Mouse (Mus musculus): ENCODE measurements around the gene Bax. TPM values are rescaled to one million over a fixed set of nuclear protein-coding genes. Genes with fewer than 3 reads are reported as not detected.

Bax gene
- polyA plus RNA-seq, 1 experiment from 2014 or later = 107 TPM

DNA sequence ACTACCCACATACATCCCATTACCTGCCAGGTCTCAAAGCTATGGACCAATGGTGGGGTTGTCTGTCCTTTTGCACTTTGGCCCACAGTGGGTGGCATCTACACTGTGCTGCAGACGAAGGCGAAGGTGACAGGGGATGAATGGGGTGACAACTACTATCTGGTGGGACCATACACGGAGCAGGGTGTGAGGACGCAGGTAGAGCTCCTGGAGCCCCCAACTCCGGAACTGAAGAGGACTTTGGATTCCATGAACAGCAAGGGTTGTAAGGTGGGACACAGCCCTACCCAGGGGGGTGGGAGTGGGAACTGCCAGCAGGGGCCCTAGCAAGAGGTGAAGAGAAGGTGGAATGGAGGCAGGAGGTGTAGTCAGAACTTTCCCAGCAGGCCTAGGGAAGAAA, 30.3 kb downstream of the Bax start:
- H3K36me3 ChIP-seq (ENCODE audit: control insufficient read depth, insufficient read depth, low read length) = no peaks in the 10 kb centered on the region
- no peaks in the 10 kb centered on the region for H3K9me3 ChIP-seq (ENCODE audit: control insufficient read depth, low read length)
- H3K4me2 ChIP-seq (ENCODE audit: low read depth, low read length) = no peak overlapping the region
- H3K9ac ChIP-seq (replicated peaks; ENCODE audit: low read depth, low read length) = no peak overlapping the region
- peaks cover 28% of the 10 kb centered on the region for H3K4me1 ChIP-seq (ENCODE audit: control insufficient read depth, insufficient read depth, low read length)
- no peak overlapping the region for H3K4me3 ChIP-seq (ENCODE audit: low read depth, low read length)
- no peak overlapping the region for H3K27ac ChIP-seq (ENCODE audit: low read depth, low read length)
- 89% methylated on average over 5 of the region's 5 CpGs for WGBS
- H3K27me3 ChIP-seq (ENCODE audit: control insufficient read depth, insufficient read depth, low read length) = no peaks in the 10 kb centered on the region
- no peak for ATAC-seq (ENCODE audit: low read depth)

DNA sequence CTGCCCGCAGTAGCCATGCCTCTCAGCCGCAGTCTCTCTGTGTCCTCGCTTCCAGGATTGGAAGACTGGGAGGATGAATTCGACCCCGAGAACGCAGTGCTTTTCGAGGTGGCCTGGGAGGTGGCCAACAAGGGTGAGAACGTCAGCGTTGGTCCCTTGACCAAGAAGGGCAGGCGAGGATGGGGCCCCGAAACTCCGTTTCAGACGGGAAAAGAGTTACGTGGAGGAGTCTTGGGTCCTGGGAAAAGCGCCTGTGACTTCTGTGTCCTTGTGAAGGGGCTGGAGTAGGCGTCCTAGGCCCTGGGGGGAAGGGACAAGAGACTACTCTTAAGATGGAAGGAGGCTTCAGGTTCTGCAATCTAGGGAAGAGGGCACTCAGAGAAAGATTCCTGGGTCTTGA, 31.7 kb downstream of the Bax start:
- H3K4me1 ChIP-seq (ENCODE audit: control insufficient read depth, insufficient read depth, low read length) = peaks cover 28% of the 10 kb centered on the region
- H3K27me3 ChIP-seq (ENCODE audit: control insufficient read depth, insufficient read depth, low read length) = no peaks in the 10 kb centered on the region
- peak overlapping the region; percentile 44; the same call in 1 of the 2 replicates for H3K27ac ChIP-seq (ENCODE audit: low read depth, low read length)
- H3K36me3 ChIP-seq (ENCODE audit: control insufficient read depth, insufficient read depth, low read length) = peaks cover 6% of the 10 kb centered on the region; the same call in 1 of the 2 replicates
- ATAC-seq (ENCODE audit: low read depth) = no peak; the same call in 1 of the 2 replicates
- peak overlapping the region; percentile 65 for H3K4me3 ChIP-seq (ENCODE audit: low read depth, low read length)
- H3K9me3 ChIP-seq (ENCODE audit: control insufficient read depth, low read length) = no peaks in the 10 kb centered on the region
- peak overlapping the region; percentile 93 for H3K4me2 ChIP-seq (ENCODE audit: low read depth, low read length)
- WGBS = 3% methylated on average over 16 of the region's 16 CpGs
- H3K9ac ChIP-seq (replicated peaks; ENCODE audit: low read depth, low read length) = peak overlapping the region; percentile 72

DNA sequence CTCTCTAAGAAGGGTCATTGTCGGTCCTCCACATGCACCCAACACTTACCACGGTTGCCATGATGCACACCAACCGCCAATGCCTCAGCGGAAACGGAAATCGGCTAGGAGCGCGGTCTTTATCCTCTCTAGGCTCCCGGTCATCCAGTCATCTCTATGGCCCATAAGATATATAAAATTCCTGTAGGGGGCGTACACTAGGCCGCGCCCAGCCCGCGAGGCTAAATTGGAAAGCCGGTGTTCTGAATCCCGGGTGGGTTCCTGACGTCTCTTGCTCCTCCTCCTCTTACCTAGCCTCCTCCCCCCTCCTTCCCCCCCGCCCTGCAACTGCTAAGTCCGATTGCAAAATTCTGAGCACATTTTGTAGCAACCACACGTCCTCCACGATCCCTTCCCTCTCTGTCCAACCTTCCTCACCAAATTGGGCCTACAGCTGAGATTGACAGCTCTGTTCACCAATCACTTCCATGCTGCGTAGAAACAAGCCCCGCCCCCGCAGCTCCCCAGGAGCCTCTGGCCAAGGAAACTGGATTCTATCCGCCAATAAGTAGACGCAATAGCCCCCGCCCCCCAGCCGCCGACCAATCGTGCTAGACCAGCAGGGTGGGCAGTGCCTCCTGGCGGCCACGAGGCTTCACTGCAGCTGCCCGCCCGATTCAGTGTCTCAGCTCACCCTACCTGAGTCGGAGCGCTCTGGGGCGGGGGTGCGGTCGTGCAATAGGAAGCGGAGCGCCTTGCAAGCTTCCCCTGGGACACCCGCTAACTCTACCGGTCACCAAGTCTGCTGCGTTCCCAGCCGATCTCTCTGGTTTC, 32.3 kb downstream of the Bax start, which contains the start of gene Gys1:
TSS of gene Gys1 (plus strand) at position 642 of the 813 bp plus-strand sequence.
- no peaks in the 10 kb centered on the region for H3K27me3 ChIP-seq (ENCODE audit: control insufficient read depth, insufficient read depth, low read length)
- peak within 1 kb of the TSS; percentile 91 for H3K27ac ChIP-seq (ENCODE audit: low read depth, low read length)
- peak within 1 kb of the TSS; percentile 65 for H3K4me3 ChIP-seq (ENCODE audit: low read depth, low read length)
- peaks cover 10% of the 10 kb centered on the region for H3K36me3 ChIP-seq (ENCODE audit: control insufficient read depth, insufficient read depth, low read length)
- peak within 1 kb of the TSS; percentile 72 for H3K9ac ChIP-seq (replicated peaks; ENCODE audit: low read depth, low read length)
- WGBS = 0% methylated on average over 45 of the region's 45 CpGs
- H3K4me1 ChIP-seq (ENCODE audit: control insufficient read depth, insufficient read depth, low read length) = peaks cover 28% of the 10 kb centered on the region
- peak within 1 kb of the TSS; percentile 93 for H3K4me2 ChIP-seq (ENCODE audit: low read depth, low read length)
- H3K9me3 ChIP-seq (ENCODE audit: control insufficient read depth, low read length) = no peaks in the 10 kb centered on the region
- peak; percentile 95 for ATAC-seq (ENCODE audit: low read depth)

DNA sequence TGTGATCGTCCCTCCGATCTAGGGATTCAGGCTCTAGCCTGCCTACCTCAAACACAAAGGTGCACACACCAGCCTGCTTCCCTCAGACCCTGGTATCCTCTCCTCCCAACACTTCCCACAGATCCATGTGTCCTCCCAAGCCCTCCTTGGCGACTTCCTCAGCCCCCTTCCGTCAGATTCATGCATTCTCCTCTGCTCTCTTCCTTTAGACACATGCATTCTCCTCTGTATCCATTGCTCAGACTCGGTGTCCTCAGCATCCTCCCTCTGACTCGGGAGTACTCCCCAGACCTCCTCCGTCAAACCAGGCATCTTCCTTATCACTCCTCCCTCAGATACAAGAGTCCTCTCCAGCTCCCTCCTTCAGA, 32.9 kb downstream of the Bax start:
- H3K9ac ChIP-seq (replicated peaks; ENCODE audit: low read depth, low read length) = peak overlapping the region; percentile 68
- peaks cover 13% of the 10 kb centered on the region for H3K36me3 ChIP-seq (ENCODE audit: control insufficient read depth, insufficient read depth, low read length)
- H3K9me3 ChIP-seq (ENCODE audit: control insufficient read depth, low read length) = no peaks in the 10 kb centered on the region
- ATAC-seq (ENCODE audit: low read depth) = no peak
- peaks cover 28% of the 10 kb centered on the region for H3K4me1 ChIP-seq (ENCODE audit: control insufficient read depth, insufficient read depth, low read length)
- H3K27ac ChIP-seq (ENCODE audit: low read depth, low read length) = peak overlapping the region; percentile 91; the same call in 1 of the 2 replicates
- H3K4me2 ChIP-seq (ENCODE audit: low read depth, low read length) = peak overlapping the region; percentile 93
- H3K27me3 ChIP-seq (ENCODE audit: control insufficient read depth, insufficient read depth, low read length) = no peaks in the 10 kb centered on the region
- WGBS = 1% methylated on average over 7 of the region's 7 CpGs
- peak overlapping the region; percentile 65 for H3K4me3 ChIP-seq (ENCODE audit: low read depth, low read length)

DNA sequence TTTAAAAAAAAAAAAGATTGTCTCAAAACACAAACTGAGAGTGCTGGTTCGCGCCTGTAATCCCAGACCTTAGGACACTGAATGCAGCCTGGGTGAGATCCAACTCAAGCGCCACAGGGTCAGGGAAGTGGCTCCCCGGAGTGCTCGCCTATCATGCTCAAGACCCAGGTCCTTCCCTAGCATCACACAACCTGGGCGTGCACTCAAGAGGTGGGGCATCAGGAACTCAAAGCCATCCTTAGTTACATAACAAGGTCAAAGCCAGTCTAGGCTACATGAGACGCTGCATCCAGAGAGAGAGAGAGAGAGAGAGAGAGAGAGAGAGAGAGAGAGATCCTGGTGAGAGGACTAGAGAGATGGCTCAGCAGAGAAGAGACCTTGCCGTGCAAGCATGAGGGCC, 40.1 kb downstream of the Bax start:
- H3K9ac ChIP-seq (replicated peaks; ENCODE audit: low read depth, low read length) = no peak overlapping the region
- no peak overlapping the region for H3K4me2 ChIP-seq (ENCODE audit: low read depth, low read length)
- no peaks in the 10 kb centered on the region for H3K9me3 ChIP-seq (ENCODE audit: control insufficient read depth, low read length)
- no peak overlapping the region for H3K4me3 ChIP-seq (ENCODE audit: low read depth, low read length)
- no peak overlapping the region for H3K27ac ChIP-seq (ENCODE audit: low read depth, low read length)
- peaks cover 52% of the 10 kb centered on the region for H3K36me3 ChIP-seq (ENCODE audit: control insufficient read depth, insufficient read depth, low read length)
- ATAC-seq (ENCODE audit: low read depth) = no peak
- no peaks in the 10 kb centered on the region for H3K27me3 ChIP-seq (ENCODE audit: control insufficient read depth, insufficient read depth, low read length)
- 96% methylated on average over 8 of the region's 8 CpGs for WGBS
- H3K4me1 ChIP-seq (ENCODE audit: control insufficient read depth, insufficient read depth, low read length) = no peaks in the 10 kb centered on the region

DNA sequence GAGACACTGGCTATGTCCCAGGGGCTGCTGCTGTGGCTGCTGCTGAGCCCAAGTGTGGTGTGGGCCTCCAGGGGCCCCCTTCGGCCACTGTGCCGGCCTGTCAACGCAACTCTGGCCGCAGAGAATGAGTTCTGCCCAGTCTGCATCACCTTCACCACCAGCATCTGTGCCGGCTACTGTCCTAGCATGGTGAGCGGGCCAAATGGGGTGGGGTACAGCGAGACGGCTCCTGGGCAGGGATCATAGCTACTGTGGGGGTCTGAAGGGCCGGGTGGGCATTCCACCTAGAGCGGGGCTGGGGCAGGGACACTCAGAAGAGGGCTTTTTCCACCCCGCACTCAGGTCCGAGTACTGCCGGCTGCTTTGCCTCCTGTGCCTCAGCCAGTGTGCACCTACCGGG, 45.5 kb downstream of the Bax start:
- Histone ChIP-seq H3K27me3 (ENCODE audit: control insufficient read depth, insufficient read depth, low read length) (peaks cover 34% of the 10 kb centered on the region), H3K4me3 (ENCODE audit: low read depth, low read length) (no peak overlapping the region), H3K36me3 (ENCODE audit: control insufficient read depth, insufficient read depth, low read length) (peaks cover 45% of the 10 kb centered on the region), H3K4me2 (ENCODE audit: low read depth, low read length) (no peak overlapping the region), H3K27ac (ENCODE audit: low read depth, low read length) (no peak overlapping the region), H3K4me1 (ENCODE audit: control insufficient read depth, insufficient read depth, low read length) (no peaks in the 10 kb centered on the region), H3K9me3 (ENCODE audit: control insufficient read depth, low read length) (no peaks in the 10 kb centered on the region), H3K9ac (replicated peaks; ENCODE audit: low read depth, low read length) (no peak overlapping the region)
- ATAC-seq (ENCODE audit: low read depth) = no peak
- 90% methylated on average over 14 of the region's 14 CpGs for WGBS

DNA sequence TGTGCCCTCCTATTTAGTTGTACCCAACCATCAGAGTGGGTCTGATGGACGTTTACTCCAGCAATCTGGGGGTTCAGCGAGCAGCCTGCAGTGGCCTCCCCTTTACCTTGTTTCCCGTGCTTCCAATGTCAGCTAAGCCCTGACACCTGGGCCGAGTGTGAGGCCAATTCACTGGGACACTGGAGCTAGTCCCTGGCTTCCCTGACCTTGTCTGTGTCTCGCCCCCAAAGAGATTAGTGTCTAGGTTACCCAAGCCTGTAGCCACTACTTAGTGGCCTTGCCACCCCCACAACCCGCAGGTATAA, 46.1 kb downstream of the Bax start, which contains the start of gene Lhb:
TSS of gene Lhb (plus strand) at position 206 of the 305 bp plus-strand sequence.
- no peaks in the 10 kb centered on the region for H3K9me3 ChIP-seq (ENCODE audit: control insufficient read depth, low read length)

DNA sequence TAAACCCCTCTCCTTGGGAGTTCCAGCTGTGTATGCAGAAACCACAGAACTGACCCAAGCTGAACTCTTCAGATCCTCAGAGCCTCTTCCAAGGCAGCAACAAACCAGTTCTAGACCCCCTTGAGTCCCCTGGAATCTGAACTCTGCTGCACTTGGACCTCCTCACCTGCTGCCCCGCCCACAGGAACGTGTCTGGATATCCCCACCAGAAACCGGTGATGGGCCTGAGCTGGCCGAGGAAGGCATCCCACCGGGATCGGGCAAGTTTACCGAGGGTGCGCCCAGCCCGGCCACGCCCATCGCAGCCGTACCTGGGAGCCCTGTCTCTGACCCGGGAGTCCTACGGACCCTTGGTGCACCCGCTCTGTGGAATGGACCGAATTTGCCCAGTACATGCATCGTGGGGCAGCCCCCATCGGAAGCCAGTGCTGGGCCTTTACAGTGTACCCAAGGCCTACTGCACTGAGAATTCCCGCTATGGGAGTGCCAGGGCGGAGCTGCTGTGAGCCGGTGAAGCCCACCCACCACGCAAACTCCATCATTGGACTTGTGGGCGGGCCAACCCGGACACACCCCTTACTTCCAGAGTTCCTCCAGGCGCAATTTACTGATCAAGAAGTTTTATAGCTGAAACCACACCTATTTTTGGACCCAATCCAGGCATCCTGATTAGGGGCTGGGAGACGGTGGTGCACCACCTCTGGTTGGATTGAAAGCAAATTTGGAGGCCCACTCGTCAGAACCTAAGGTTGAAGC, 46.7 kb downstream of the Bax start:
- WGBS = 10% methylated on average over 27 of the region's 27 CpGs
- Histone ChIP-seq H3K36me3 (ENCODE audit: control insufficient read depth, insufficient read depth, low read length) (peaks cover 42% of the 10 kb centered on the region), H3K9ac (replicated peaks; ENCODE audit: low read depth, low read length) (no peak overlapping the region), H3K4me3 (ENCODE audit: low read depth, low read length) (no peak overlapping the region), H3K9me3 (ENCODE audit: control insufficient read depth, low read length) (no peaks in the 10 kb centered on the region), H3K27me3 (ENCODE audit: control insufficient read depth, insufficient read depth, low read length) (peaks cover 46% of the 10 kb centered on the region), H3K4me2 (ENCODE audit: low read depth, low read length) (no peak overlapping the region), H3K4me1 (ENCODE audit: control insufficient read depth, insufficient read depth, low read length) (no peaks in the 10 kb centered on the region), H3K27ac (ENCODE audit: low read depth, low read length) (no peak overlapping the region)
- no peak for ATAC-seq (ENCODE audit: low read depth)

More for the DNA sequence above, 46.1 kb downstream of the Bax start, which contains the start of gene Lhb:
- WGBS = 56% methylated on average over 6 of the region's 6 CpGs
- peaks cover 40% of the 10 kb centered on the region for H3K27me3 ChIP-seq (ENCODE audit: control insufficient read depth, insufficient read depth, low read length)
- no peaks in the 10 kb centered on the region for H3K4me1 ChIP-seq (ENCODE audit: control insufficient read depth, insufficient read depth, low read length)
- H3K36me3 ChIP-seq (ENCODE audit: control insufficient read depth, insufficient read depth, low read length) = peaks cover 45% of the 10 kb centered on the region
- H3K27ac ChIP-seq (ENCODE audit: low read depth, low read length) = no peak within 1 kb of the TSS
- ATAC-seq (ENCODE audit: low read depth) = no peak
- no peak within 1 kb of the TSS for H3K9ac ChIP-seq (replicated peaks; ENCODE audit: low read depth, low read length)
- no peak within 1 kb of the TSS for H3K4me3 ChIP-seq (ENCODE audit: low read depth, low read length)
- H3K4me2 ChIP-seq (ENCODE audit: low read depth, low read length) = no peak within 1 kb of the TSS

DNA sequence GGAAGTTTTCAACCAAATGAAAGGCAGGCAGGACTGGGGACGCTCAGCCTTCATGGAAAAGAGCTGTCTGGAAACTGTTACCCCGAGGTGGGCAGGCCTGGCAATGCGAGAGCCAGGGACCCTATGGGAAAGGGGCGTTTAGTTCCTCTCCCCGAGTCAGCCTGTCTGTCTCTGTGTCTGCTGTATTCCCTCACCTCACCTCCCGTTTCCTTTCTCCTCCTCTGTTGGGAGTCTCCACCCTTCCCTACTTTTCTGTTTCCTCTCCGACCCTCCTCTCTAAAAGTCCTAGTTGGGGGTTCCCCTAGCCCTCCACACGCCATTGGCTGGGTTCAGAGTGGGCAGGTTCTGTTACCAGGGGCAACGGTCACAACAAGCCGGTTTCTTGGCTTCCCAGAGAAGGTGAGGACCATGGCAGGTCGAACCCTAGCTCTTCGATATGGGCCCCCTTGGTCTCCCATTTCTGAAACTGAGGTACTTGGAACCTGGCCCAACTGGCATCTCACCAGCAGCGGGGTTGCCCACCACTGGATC, 48.7 kb downstream of the Bax start:
- no peak for ATAC-seq (ENCODE audit: low read depth)
- no peak overlapping the region for H3K4me2 ChIP-seq (ENCODE audit: low read depth, low read length)
- no peak overlapping the region for H3K9ac ChIP-seq (replicated peaks; ENCODE audit: low read depth, low read length)
- H3K36me3 ChIP-seq (ENCODE audit: control insufficient read depth, insufficient read depth, low read length) = peaks cover 23% of the 10 kb centered on the region
- H3K9me3 ChIP-seq (ENCODE audit: control insufficient read depth, low read length) = no peaks in the 10 kb centered on the region
- peaks cover 65% of the 10 kb centered on the region for H3K27me3 ChIP-seq (ENCODE audit: control insufficient read depth, insufficient read depth, low read length)
- peaks cover 4% of the 10 kb centered on the region; the same call in 1 of the 2 replicates for H3K4me1 ChIP-seq (ENCODE audit: control insufficient read depth, insufficient read depth, low read length)
- no peak overlapping the region for H3K4me3 ChIP-seq (ENCODE audit: low read depth, low read length)
- WGBS = 7% methylated on average over 13 of the region's 13 CpGs
- no peak overlapping the region for H3K27ac ChIP-seq (ENCODE audit: low read depth, low read length)

All from neural tube, embryonic 14.5 days (tissue).